Mouse (Mus musculus) R1 (cell line): ENCODE results near the gene Lrch4.
"Not testable (repeated sequence)": the region's sequence is repeated elsewhere in the genome, so short reads cannot be mapped to it uniquely, and the experiment has no call there.

Experiments
- DNase-seq: peaks from one replicate; pipeline ENCODE4 v3.0.0-alpha.2; 2018; ENCODE audit warnings: low read depth, low spot score

Gene Lrch4

DNA sequence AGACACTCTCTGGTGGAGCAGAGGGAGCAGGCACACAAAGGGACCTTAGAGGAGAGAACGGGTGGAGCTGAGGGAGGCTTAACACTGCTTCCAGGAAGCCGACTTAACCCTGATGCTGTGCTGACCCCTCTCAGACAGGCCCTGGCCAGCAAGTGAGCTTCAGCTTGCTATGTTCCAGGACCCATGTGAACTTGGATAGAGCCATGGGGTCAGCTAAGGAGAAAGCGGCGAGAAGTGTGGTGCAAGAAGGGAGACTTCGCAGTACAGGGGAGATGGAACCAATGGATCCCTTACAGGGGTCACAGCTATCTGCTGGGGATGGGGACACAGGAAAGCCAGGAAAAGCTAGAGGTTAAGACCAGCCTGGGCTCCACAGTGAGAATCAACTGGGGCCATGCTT, 15.8 kb upstream of the Lrch4 start:
- no peak for DNase-seq

DNA sequence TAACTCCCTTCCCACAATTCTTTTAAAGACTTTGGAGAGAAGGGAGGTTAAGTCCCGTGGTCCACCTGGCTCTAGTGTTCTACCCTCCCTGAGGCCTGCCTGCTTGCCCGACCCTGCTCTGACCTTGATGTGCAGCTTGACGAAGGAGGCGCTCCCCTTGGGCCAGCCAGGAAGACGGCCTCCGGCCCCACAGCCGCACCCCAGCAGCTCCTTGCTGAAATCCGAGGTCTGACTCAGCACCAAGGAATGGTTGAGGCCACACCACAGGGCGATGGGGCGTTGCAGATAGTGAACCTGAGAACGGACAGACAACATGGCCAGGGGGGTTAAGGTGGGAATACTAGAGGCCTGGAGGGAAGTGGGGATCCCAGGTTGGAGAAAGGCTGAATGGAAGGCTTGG, 15.4 kb upstream of the Lrch4 start, which contains the start of gene Pcolce:
Gene Pcolce, minus strand, starts transcription at position 235 of the 400 bp plus-strand sequence.
- peak; percentile 84 for DNase-seq

DNA sequence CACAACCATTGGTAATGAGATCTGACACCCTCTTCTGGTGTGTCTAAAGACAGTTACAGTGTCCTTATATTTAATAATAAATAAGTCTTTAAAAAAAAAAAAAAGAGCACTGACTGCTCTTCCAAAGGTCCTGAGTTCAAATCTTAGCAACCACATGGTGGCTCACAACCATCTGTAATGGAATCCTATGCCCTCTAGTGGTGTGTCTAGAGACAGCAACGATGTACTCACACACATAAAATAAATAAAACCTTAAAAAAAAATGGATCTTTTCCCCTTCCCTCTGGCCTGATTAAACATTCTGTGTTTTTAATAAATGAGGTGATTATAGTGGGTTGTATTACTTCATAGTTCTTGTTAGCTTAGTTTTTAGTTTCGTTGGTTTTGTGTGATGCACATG, 14.0 kb upstream of the Lrch4 start:
- not testable (repeated sequence) for DNase-seq

DNA sequence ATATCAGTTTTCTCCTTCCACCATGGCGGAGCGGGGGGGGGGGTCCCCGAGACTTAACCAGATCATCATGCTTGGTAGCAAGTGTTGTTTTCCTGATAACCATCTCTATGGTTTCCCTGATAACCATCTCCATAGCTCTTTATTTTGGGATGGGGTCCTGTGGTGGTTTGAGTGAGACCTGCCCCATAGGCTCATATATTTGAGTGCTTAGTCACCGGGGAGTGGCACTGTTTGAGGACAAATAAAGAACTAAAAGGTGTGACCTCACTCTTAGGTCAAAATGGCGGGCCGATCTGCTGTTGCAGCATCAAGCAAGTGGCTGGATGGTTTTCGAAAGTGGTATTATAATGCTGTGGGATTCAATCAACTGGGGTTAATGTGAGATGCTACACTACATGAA, 13.6 kb upstream of the Lrch4 start:
- DNase-seq: peak; percentile 78

DNA sequence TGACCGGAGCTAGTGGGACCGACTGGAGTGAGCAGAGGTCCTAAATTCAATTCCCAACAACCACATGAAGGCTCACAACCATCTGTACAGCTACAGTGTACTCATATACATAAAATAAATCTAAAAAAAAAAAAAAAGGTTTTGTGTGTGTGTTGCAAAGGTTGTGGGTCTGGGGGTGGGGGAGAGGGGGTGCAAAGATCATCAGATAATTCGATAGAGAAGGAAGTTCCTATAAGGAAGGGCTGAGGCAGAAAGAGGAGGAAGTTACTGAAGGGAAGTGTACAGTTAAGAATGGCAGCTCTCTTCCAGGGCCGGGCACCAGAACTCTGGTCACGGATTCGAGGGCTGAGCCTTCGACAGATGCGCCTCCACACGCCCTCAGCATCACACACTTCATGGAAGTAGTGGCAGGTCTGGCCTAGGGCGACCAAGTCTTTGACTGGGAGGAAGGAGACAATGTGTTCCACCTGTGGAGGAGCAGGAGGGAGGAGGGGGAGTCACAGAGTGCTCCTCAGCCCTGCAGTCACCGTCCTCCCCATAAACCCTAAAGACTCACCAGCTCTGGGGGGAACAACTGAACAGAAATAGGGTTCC, 4.9 kb upstream of the Lrch4 start:
- no peak for DNase-seq

DNA sequence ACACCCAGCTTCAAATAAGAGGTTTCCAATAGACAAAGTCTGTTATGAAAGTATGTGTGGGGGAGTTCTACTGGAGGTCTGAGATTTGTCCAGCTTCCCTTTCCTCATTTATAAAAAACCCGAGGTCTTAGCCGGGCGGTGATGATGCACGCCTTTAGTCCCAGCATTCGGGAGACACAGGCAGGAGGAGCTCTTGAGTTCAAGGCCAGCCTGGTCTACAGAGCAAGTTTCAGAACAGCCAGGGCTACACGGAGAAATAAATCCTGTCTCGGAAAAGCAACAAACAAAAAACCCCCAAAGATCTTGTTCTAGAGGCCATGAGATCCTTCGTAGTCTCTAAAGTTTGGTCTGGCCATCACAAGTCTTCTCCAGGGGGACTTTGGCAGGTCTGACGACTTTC, 930 bp upstream of the Lrch4 start:
- DNase-seq: no peak

DNA sequence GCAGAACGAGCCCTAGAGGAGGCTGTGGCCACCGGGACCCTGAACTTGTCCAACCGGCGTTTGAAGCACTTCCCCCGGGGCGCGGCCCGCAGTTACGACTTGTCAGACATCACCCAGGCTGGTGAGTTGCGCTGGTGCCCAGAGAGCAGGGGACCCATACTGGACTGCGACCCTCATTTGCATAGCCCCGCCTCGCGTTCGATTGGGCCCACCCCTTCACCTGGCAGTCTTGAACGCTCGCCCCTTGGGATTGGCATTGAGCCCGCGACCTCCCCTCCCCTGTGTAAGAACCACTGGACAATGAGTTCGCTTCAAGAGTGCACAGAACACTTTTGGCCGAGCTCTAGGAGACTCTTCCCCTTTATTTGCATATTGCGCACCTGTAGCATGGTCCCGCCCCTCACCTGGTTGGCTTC, 393 bp downstream of the Lrch4 start:
- DNase-seq: peak; percentile 87

DNA sequence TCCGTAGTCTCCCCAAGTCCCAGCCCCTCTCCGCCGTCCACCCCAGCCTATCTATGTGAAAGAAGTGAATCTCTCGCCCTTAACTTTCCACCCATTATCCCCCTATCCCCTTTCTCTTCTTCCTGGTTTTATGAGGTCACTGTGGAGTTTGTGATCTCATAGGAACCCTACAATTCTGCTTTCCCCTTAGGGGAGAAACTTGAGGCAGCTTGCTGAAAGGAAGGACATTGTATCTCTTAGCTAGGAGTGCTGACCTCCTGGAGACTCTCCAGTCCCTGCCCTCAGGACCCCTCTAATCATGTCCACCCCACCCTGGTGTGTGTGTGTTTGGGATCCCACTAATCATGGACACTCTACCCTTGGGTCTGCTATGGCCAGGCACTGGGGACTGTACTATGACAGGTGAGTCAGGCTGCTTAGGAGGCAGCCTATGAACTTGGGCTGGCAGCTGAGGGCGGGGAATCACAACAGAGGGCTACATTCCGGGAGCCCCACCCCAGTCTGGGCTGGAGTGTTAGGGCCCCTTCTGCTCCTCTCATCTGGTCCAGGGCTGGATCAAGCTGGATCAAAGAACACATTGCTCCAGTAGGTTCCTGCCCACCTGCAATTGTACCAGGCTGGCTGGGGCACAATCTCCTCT, 1.1 kb downstream of the Lrch4 start:
- peak; percentile 95 for DNase-seq

DNA sequence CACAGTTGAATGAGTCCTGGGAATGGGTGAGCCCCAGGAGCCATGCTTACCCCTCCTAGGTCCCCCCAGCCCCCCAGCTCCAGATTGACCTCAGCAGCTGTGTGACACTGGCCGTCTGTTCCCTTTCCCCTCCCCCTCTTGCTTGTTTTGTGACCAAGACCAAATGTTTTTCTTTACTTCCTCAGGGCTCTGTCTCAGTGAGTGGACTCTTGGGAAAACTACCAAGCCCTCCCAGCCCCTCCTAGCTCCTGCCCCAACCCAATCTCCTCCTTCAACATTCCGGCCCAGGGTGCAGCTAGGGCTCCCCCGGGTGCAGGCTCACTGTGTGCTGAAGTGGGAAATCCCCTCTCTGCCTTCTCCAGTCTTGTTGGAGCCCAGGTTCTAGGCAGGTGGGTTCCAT, 1.7 kb downstream of the Lrch4 start:
- DNase-seq: peak; percentile 85

DNA sequence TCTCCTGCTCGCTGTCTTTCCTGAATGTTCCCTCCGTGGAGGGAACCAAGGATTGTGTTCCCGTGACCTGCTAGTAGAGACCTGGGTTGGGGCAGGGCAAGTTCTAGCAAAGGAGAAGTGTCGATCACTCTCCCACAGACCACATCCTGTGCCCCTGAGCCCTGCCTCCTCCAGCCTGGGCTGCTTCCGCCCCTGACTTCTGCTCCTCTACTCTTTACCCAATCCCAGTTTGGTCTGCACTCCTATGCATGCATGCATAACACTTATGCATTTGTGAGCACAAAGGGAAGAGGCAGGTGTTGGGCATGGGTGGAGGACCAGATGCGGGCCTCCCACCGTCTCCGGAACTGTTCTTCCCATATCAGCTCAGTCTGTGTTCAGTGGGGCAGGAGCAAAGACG, 2.2 kb downstream of the Lrch4 start:
- peak; percentile 99 for DNase-seq

DNA sequence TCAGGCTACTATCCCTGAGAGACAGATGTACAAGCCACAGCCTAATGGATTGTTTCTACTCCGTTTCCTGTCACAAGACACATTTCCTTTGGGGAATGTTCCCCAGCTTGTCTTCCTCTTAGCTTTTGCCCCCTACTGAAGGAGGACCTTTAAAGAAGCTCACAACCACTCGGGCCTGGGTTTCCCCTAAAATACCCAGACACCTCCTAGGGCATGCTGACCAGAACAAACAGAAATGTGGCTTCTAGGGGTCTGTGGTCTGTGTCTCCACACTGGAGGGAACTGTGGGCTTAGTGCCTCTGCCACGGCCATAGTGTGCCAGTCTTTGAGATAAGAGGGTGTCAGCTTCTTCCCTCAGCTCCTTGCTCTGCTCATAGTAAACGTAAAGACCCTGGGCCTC, 2.7 kb downstream of the Lrch4 start:
- no peak for DNase-seq

DNA sequence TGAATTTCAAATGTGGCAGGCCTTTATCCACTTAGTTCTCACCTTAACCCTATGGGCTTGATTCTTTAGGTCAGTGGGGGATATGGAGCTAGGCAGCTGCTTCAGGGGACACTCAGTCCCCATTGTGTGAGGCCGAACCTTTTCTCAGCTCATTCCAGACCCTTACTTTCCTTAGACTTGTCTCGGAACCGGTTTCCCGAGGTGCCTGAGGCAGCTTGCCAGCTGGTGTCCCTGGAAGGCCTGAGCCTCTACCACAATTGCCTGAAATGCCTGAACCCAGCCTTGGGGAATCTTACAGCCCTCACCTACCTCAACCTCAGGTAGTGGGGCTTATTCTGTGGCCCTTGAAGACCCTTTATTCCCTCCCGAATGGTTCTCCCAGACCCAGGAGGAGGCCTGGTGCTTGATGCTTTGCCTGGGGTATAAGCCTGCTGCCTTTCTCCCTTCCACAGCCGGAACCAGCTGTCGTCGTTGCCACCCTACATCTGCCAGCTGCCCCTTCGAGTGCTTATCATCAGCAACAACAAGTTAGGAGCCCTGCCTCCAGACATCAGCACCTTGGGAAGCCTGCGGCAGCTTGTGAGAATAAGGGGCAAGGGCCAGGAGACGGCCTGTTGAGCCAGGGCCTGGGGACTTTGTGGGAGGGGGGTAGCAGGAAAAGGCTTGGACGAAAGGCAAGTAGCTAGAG, 4.6 kb downstream of the Lrch4 start:
- no peak for DNase-seq

DNA sequence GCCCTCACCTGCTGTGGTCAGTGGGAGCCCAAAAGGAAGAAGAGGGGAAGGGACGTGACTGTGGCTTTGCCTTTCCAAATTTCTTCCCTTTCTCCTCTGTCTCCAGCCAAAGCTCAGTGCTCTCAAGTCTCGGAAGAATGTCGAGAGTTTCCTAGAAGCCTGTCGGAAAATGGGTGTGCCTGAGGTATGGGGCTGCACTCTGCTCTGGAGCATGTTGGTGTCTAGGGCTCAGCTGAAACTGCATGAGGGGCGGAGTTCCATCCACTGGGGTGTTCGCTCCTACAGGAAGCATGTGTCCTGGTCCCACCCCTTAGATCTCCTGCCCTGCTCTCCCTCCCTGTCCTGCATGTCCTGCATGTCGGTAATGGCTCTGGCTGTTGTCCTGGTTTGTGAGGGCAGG, 10.6 kb downstream of the Lrch4 start:
- peak; percentile 91 for DNase-seq

DNA sequence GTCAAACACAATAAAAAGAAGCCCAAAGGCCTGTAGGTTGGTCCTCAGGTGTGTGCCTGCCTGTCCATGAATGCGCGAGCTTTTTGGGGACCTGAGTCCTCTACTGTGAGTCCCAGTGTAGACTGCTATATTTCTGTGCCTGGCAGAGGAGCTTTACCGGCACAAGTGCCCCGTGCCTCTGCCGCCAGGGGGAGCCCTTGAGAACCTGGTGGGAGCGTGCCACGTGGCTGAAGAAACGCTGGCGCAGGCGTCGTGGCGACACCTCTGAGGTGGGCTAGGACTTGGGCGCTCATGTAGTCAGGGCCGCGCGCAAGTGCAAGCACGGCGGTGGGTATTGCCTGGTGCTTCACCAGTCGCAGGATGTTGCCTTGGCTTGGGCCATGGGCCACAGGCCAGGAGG, 12.1 kb downstream of the Lrch4 start, which contains the start of gene Sap25:
Gene Sap25, plus strand, starts transcription at position 281 of the 400 bp plus-strand sequence.
- DNase-seq: peak; percentile 94

DNA sequence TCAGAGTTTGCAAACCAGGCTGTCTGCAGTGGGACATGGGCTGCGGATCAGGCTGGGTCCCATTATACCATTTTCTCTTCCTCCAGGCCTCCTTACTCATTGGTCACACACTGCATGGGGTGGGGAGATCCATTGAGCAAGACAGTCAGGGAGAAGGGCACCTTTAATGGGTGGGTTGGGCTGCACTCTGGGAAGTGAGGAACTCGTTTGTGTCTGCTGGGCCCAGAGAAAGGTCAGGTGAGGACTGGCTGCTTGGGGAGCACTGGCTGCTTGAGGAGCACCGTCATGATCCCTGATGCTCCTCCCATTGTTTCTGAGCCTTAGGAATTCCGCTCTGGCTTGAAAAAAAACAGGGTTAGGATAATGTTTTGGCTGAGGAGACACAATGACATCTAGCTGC, 14.0 kb downstream of the Lrch4 start:
- DNase-seq: peak; percentile 67

DNA sequence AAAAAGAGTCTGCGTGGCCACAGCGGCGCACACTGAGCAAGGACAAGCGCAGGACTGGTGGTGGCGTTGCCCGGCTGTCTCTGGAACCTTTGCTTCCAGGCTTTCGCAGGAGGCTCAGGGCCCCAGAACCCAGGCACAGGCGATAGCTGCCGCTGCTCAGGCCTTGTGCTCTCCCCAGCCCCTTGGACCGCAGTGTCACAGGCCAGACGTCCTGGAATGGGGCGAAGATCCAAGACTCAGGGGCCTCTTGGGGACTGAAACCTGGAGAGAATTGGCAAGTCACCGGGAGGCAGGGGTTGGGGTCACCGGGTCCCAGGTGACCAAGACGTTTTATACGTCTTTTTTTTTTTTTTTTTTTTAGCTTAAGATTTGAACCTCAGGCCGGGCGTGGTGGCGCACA, 15.6 kb downstream of the Lrch4 start:
- DNase-seq: no peak

DNA sequence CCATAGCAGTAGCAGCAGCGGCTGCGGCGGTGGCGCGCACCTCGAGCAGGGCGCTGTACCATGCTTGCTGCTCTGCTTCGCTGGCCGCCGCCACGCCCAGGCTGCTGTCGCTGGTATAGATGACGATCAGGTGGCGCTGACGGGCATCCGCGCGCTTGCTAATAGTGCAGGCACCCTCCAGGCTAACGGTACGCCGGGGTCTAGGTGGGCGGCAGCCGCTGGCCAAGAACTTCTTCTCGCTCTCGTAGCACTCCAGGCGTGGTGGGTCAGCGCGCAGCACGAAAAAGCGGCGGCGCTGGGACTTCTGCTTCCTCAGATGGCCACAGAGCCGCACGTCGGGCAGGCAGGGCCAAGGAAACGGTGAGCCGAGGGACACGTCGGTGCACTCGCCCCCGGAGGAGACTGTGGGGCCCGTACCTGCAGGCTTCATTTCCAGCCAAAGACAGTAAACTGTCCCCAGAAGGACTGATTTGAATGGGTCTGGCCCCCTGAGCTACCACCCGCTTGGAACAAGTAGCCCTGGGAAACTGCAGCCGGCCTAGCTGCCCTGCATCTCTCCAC, 16.2 kb downstream of the Lrch4 start:
- DNase-seq: no peak

DNA sequence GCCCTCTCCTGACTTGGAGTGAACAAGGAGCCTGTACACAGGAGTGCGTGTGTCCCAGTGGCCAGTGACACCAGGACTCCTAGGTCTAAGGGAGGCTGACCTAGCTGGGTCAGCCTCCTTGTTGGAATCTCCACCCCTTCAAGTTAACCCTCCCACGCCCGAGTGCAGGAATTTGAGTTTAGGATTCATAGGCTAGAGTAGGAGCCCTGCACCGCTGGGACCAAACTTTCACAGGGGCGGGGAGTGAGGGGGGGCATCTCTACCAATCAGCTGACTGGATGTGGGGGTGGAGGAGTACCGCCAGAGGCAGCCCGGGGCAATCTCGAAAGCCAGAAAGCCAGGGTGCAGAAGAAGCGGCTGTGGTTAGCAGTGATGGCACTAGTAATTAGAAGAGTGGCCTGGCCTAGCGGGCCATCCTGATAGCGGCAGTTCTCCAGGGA, 16.8 kb downstream of the Lrch4 start, which contains the start of gene Irs3:
Gene Irs3, minus strand, starts transcription at position 63 of the 440 bp plus-strand sequence.
- peak; percentile 78 for DNase-seq

DNA sequence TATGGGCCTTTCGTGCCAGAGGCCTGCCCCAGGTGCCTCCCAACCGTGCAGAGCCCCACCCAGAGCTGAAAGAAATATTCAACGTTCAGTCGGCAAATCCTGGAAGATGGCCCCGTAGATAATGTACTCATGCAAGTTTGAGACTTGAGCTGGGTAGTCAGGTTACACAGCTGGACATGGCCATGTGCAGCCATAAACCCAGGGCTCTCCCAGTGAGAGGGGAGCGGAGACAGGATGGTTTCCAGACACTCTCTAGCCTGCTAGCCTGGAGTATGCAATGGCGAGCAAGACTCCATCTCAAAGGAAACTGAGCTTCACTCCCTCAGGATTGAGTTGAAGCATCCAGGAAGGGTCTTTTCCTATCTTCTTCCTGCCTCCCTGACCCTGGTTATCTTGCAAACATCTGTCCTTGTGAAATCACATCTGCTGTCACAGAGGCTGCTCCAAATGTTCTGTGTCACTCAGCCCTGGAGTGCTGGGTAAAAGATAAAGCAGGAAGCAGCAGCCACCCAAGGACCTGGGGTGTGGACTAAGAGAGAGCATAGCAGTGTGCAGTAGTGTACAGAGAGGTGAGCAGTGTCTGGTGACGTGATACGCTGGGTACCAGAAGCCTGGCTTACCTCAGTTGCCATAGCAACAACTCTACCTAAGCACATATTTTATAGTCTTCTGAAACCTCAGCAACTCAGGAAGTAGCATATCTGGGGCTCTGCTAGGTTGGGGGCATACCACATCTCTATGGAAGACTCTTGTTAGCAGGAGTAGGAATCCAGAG, 19.1 kb downstream of the Lrch4 start:
- DNase-seq: no peak

DNA sequence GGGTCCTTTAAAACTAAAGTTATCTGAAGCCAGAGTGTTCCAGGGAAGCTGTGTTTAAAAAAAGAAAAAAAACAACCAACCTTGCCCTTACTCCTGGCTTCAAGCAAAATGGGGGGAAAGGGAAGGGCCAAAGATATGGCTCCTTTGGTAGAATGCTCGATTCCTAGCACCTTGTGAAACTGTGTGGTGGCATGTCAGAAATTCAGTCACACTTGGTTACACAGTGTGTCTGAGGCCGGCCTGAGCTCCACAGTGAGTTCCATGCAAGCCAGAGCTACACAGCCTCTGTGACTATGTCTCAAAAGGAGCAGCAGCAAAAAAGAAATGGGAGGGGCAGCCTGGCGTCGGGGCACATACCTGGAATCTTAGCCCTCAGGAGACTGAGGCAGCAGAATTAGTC, 20.3 kb downstream of the Lrch4 start:
- DNase-seq: no peak

DNA sequence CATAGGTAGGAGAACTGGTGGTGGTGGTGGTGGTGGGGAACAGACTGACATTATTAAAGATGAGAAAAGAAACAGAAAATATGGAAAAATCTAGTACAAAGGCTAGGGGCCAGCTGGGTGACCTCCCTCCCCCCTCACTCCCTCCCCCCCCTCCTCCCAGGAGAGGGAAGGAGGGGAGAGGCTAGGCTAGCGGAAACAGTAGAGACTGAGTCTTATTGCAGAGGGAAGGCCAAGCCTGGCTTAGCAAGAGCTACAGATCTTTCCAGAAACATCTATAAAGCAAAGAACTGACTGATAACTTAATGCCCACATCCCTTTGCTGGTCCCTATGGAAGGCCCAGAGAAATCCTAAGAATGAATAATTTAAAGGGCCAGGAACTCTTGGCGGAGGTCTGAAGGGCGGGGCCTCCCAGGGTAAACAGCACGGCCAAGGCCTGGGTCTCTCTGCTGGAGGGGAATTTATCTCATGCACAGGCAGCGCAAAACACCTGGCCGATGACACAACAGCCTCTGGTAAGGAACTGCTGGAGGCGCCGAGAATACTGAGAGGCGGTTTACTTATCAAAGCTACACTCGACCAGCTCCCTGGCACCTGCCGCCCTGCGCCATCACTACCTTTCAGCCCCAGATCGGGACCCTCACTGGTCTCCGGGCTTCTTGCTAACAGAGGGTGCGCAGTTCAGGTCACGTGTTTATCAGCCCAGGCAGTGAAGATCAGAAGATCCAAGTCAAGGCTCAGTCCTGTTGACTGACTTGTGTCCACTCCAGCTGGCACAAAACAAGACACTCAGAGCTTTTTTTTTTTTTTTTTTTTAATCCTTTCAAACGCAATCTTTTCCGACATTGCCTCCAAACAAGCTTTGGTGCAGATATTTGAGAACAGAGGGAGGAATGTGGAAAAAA, 21.0 kb downstream of the Lrch4 start:
- DNase-seq: peak; percentile 83
